Mouse (Mus musculus) forebrain, embryonic 14.5 days (tissue): ENCODE measurements around the gene S100a7a. TPM values are rescaled to one million over a fixed set of nuclear protein-coding genes. Genes with fewer than 3 reads are reported as not detected.

Experiments
- ATAC-seq: fragments of 200-750 bp; cut with Nextera tagmentation; 2 replicates; pipeline ENCODE4 v1.8.0; 2017; ENCODE audit warnings: mild to moderate bottlenecking, moderate library complexity
- DNase-seq: peaks from one replicate; pipeline ENCODE4 v3.0.0-alpha.2; 2015; ENCODE audit warnings: low spot score
- H3K27ac ChIP-seq: fragments of 300-500 bp; sonication (generic); 2 replicates; pipeline ENCODE4 v1.5.1; 2014; ENCODE audit warnings: low read depth, mild to moderate bottlenecking, control low read depth, low read length, moderate library complexity
- H3K27me3 ChIP-seq: fragments of 300-500 bp; sonication (generic); replicated peaks from 2 replicates; pipeline ENCODE4 v1.6.1; 2014; ENCODE audit warnings: low read length, control low read depth, mixed read lengths; ENCODE audit not compliant: control insufficient read depth, insufficient read depth
- H3K36me3 ChIP-seq: fragments of 300-500 bp; sonication (generic); 2 replicates; pipeline ENCODE4 v1.6.1; 2014; ENCODE audit warnings: low read length, control low read depth; ENCODE audit not compliant: control insufficient read depth, insufficient read depth
- H3K4me1 ChIP-seq: fragments of 300-500 bp; sonication (generic); 2 replicates; pipeline ENCODE4 v1.6.1; 2014; ENCODE audit warnings: antibody characterized with exemption, low read length, control low read depth; ENCODE audit not compliant: control insufficient read depth, insufficient read depth
- H3K4me2 ChIP-seq: fragments of 300-500 bp; sonication (generic); 2 replicates; pipeline ENCODE4 v1.6.1; 2014; ENCODE audit warnings: mild to moderate bottlenecking, control low read depth, low read length
- H3K4me3 ChIP-seq: fragments of 300-500 bp; sonication (generic); 2 replicates; pipeline ENCODE4 v1.5.1; 2014; ENCODE audit warnings: low read depth, low read length, control low read depth
- H3K9ac ChIP-seq: fragments of 300-500 bp; sonication (generic); 2 replicates; pipeline ENCODE4 v1.6.1; 2014; ENCODE audit warnings: mild to moderate bottlenecking, low read length, control low read depth, moderate library complexity
- H3K9me3 ChIP-seq: fragments of 300-500 bp; sonication (generic); replicated peaks from 2 replicates; pipeline ENCODE4 v1.6.1; 2016; ENCODE audit warnings: low read length, control low read depth, mixed read lengths; ENCODE audit not compliant: control insufficient read depth
- WGBS: fragments of 180-500 bp; shearing (Covaris S2); extraction: QIAGEN DNeasy Blood & Tissue Kit; methylation state at CpG from one replicate; pipeline ENCODE4 v1.1.7; 2014; 5-methylcytosine and 5-hydroxymethylcytosine counted together
- polyA plus RNA-seq: library from polyadenylated mRNA; unstranded; fragments of >200 nt; fragmentation: Nextera tagmentation; extraction: Ambion mirVana; gene quantifications from 2 replicates; pipeline ENCODE4 v1.2.1, GENCODE M21; 2014

S100a7a gene
- polyA plus RNA-seq, 1 experiment from 2014 or later, result not detected

GRCm38 (mm10) chr3:90612061-90612460 lies 41.8 kb upstream of the S100a7a start:
- Histone ChIP-seq H3K36me3 (no peaks in the 10 kb centered on the region), H3K27ac (no peak overlapping the region), H3K9ac (no peak overlapping the region), H3K9me3 (no peaks in the 10 kb centered on the region), H3K4me3 (no peak overlapping the region), H3K4me2 (no peak overlapping the region), H3K27me3 (no peaks in the 10 kb centered on the region), H3K4me1 (peaks cover 5% of the 10 kb centered on the region)
- 80% methylated on average over 4 of the region's 4 CpGs for WGBS
- DNase-seq (no peak), ATAC-seq (no peak)

DNA sequence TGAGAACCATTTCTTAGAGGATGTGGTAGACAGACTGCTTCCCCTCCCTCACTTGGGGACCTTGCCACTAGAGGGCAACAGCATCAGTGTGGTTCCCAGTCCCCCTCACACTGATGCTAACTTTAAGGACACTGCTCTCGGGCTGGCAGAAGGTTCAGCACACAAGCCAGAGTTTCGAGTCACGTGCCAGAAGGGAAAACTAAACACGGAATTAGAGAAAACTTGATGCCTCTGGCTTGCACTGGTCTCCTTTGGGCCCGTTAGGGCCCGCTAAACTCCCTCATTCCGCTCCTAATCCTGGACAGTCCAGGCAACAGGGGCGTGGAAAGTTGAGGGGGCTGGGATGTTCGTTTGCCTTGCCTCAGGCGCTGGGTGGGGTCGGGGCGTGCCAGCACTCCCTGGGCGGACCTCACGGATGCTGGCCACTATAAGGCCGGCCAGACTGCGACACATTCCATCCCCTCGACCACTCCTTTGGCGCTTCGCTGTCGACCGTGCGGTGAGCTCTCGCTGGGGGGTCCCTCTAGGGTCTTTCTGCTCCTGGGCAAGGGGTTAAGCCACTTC lies 41.0 kb upstream of the S100a7a start, which contains the start of gene S100a6:
Gene S100a6, plus strand, starts transcription at position 155 of the 564 bp plus-strand sequence.
- Histone ChIP-seq H3K9me3 (no peaks in the 10 kb centered on the region), H3K9ac (peak within 1 kb of the TSS; percentile 29; the same call in 1 of the 2 replicates), H3K4me2 (peak within 1 kb of the TSS; percentile 58), H3K27me3 (no peaks in the 10 kb centered on the region), H3K4me1 (peaks cover 5% of the 10 kb centered on the region), H3K36me3 (no peaks in the 10 kb centered on the region), H3K4me3 (peak within 1 kb of the TSS; percentile 24), H3K27ac (no peak within 1 kb of the TSS)
- under 1% methylated on average over 23 of the region's 23 CpGs for WGBS
- DNase-seq, result peak; percentile 73
- ATAC-seq, result peak; percentile 78

DNA sequence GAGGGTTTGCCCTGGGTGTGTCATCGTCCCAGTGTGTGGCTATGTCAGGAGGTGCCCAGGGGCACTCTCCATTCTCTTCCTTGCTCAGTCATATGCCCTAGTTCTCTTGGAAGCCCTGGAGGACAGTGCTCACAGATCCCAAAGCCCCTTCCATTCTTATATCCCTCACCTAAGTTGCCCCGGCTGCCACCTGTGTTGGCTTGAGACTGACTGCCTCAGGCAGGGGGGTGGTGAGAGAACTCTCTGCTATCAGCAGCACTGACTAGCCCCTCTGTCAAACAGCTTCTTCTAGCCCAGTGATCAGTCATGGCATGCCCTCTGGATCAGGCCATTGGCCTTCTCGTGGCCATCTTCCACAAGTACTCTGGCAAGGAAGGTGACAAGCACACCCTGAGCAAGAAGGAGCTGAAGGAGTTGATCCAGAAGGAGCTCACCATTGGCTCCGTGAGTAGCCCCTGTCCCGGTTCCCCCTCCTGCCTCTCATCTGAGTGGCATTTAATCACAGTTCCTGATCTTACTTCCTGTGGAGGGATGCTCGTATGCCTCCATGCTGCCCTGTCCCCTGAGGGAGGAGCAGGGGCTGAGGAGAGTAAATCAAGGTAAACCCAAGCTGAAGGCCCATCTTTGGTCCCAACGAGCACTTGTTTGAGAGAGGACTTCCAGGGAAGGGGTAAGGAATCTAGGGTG lies 40.2 kb upstream of the S100a7a start:
- no peak overlapping the region for H3K4me3 ChIP-seq
- no peak overlapping the region for H3K9ac ChIP-seq
- H3K27me3 ChIP-seq, result no peaks in the 10 kb centered on the region
- no peaks in the 10 kb centered on the region for H3K36me3 ChIP-seq
- H3K9me3 ChIP-seq, result no peaks in the 10 kb centered on the region
- 74% methylated on average over 7 of the region's 7 CpGs for whole genome bisulfite sequencing
- DNase-seq (no peak), ATAC-seq (no peak)
- H3K27ac ChIP-seq, result no peak overlapping the region
- peaks cover 5% of the 10 kb centered on the region for H3K4me1 ChIP-seq
- H3K4me2 ChIP-seq, result peak overlapping the region; percentile 58

DNA sequence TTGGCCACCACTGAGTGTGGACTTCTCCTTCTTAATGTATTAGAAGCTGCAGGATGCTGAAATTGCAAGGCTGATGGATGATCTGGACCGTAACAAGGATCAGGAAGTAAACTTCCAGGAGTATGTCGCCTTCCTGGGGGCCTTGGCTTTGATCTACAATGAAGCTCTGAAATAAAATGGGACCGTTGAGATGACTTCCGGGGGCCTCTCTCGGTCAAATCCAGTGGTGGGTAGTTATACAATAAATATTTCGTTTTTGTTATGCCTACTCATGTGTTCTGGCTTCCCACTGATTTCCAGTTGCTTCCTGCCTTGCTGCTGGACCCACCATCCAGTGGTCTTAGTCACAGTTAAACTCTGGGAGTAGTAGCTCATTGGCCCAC lies 39.7 kb upstream of the S100a7a start:
- DNase-seq (no peak), ATAC-seq (no peak)
- H3K27ac ChIP-seq, result no peak overlapping the region
- H3K4me3 ChIP-seq, result no peak overlapping the region
- no peaks in the 10 kb centered on the region for H3K27me3 ChIP-seq
- H3K4me1 ChIP-seq, result peaks cover 5% of the 10 kb centered on the region
- WGBS, result 91% methylated on average over 6 of the region's 6 CpGs
- no peaks in the 10 kb centered on the region for H3K36me3 ChIP-seq
- no peaks in the 10 kb centered on the region for H3K9me3 ChIP-seq
- H3K9ac ChIP-seq, result no peak overlapping the region
- H3K4me2 ChIP-seq, result no peak overlapping the region

DNA sequence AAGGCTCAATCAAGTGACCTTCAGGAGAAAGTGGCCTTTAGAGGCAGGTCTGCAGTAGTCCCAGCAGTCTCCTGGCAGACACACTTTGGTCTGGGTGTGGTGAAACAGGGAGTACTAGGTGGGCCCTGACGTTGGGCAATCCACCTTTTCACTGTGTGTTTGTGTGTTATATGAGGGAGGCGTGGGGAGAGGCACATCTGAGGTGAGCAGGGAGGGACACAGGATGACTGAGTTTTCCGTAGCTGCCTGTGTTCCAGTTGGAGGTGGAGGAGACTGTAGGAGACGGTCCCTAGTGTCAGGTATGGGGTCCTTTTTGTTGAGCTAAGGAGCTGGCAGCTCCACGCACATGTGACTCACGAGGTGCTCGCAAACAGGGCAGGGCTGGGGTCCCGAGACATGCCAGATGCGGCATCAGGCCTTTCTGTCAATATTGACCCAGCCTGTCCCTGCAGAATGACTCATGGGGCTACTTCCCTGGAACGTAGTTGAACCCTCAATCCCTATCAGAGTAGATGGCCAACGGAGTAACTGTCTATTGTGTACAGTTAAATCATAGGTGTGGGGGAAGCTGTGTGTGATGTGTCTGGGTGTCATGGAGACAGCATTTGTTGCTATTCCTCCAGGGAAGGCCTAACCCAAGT lies 39.1 kb upstream of the S100a7a start:
- WGBS, result 86% methylated on average over 11 of the region's 11 CpGs
- peaks cover 5% of the 10 kb centered on the region for H3K4me1 ChIP-seq
- no peak for ATAC-seq

DNA sequence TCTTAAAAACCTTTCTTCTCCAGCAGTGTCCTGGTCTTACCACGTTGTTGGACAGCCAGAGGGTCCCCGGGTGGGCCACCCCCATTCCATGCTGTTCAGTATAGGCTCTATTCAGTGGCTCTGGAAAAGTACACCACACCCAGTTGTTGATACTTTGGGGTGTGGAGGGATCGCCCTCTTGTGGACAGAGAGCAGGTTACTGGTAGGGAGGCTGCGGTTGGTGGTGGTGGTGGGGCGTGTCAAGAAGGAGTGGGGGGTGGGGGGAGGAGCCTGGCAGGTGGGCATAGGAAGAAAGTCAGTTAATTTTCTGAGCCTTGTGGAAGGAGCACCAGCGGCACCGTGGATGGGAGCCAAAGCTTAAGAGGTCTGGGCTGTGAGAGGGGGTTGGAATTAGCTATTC lies 38.4 kb upstream of the S100a7a start:
- peak; percentile 77 for ATAC-seq

More for the DNA sequence above, 39.1 kb upstream of the S100a7a start:
- DNase-seq, result no peak
- H3K4me2 ChIP-seq, result no peak overlapping the region
- no peak overlapping the region for H3K9ac ChIP-seq
- no peak overlapping the region for H3K4me3 ChIP-seq
- H3K27ac ChIP-seq, result no peak overlapping the region
- H3K36me3 ChIP-seq, result no peaks in the 10 kb centered on the region
- no peaks in the 10 kb centered on the region for H3K9me3 ChIP-seq
- H3K27me3 ChIP-seq, result no peaks in the 10 kb centered on the region

GRCm38 (mm10) chr3:90615911-90616310 lies 37.9 kb upstream of the S100a7a start:
- Histone ChIP-seq H3K36me3 (no peaks in the 10 kb centered on the region), H3K9me3 (no peaks in the 10 kb centered on the region), H3K4me1 (peaks cover 5% of the 10 kb centered on the region), H3K27ac (no peak overlapping the region), H3K4me3 (no peak overlapping the region), H3K9ac (no peak overlapping the region), H3K4me2 (no peak overlapping the region), H3K27me3 (no peaks in the 10 kb centered on the region)
- ATAC-seq, result no peak
- DNase-seq, result no peak
- WGBS, result 75% methylated on average over 1 of the region's 1 CpGs

More for the DNA sequence above, 38.4 kb upstream of the S100a7a start:
- Histone ChIP-seq H3K9me3 (no peaks in the 10 kb centered on the region), H3K27me3 (no peaks in the 10 kb centered on the region), H3K4me3 (no peak overlapping the region), H3K4me1 (peaks cover 5% of the 10 kb centered on the region), H3K4me2 (no peak overlapping the region), H3K27ac (no peak overlapping the region), H3K36me3 (no peaks in the 10 kb centered on the region), H3K9ac (no peak overlapping the region)
- peak; percentile 66 for DNase-seq
- WGBS, result 6% methylated on average over 7 of the region's 7 CpGs

- 5% methylated on average over 1 of the region's 1 CpGs for WGBS
- Histone ChIP-seq H3K9ac (no peak overlapping the region), H3K27me3 (no peaks in the 10 kb centered on the region), H3K4me1 (peaks cover 5% of the 10 kb centered on the region), H3K4me2 (no peak overlapping the region), H3K9me3 (no peaks in the 10 kb centered on the region), H3K36me3 (no peaks in the 10 kb centered on the region), H3K4me3 (no peak overlapping the region), H3K27ac (no peak overlapping the region)
- DNase-seq, result no peak
- no peak for ATAC-seq
These were observed 36.2 kb upstream of the S100a7a start for GRCm38 (mm10) chr3:90617586-90617985.

GRCm38 (mm10) chr3:90621552-90621951 lies 32.3 kb upstream of the S100a7a start:
- no peak overlapping the region for H3K4me3 ChIP-seq
- H3K4me1 ChIP-seq, result peaks cover 14% of the 10 kb centered on the region
- H3K9me3 ChIP-seq, result no peaks in the 10 kb centered on the region
- ATAC-seq, result no peak
- no peaks in the 10 kb centered on the region for H3K36me3 ChIP-seq
- H3K27me3 ChIP-seq, result no peaks in the 10 kb centered on the region
- no peak overlapping the region for H3K4me2 ChIP-seq
- no peak overlapping the region for H3K9ac ChIP-seq
- no peak overlapping the region for H3K27ac ChIP-seq
- WGBS, result 53% methylated on average over 7 of the region's 7 CpGs
- no peak for DNase-seq
